Mouse (Mus musculus) small intestine, adult 2 months (tissue): ENCODE data around the gene E130308A19Rik. TPM values are rescaled to one million over a fixed set of nuclear protein-coding genes. Genes with fewer than 3 reads are reported as not detected.

Experiments used
- H3K27ac ChIP-seq: fragments of 200-500 bp; 2 replicates; pipeline ENCODE4 v1.5.1; 2012; ENCODE audit warnings: low read depth, low read length, control low read depth, inconsistent platforms; ENCODE audit not compliant: insufficient read depth
- H3K27me3 ChIP-seq: fragments of 200-500 bp; 2 replicates; pipeline ENCODE4 v1.6.1; 2012; ENCODE audit warnings: mild to moderate bottlenecking, moderate library complexity, low read length, inconsistent platforms; ENCODE audit not compliant: control insufficient read depth, insufficient read depth
- H3K36me3 ChIP-seq: fragments of 200-500 bp; 2 replicates; pipeline ENCODE4 v1.6.1; 2012; ENCODE audit warnings: mild to moderate bottlenecking, low read length, control low read depth, inconsistent platforms; ENCODE audit not compliant: control insufficient read depth, insufficient read depth
- H3K4me1 ChIP-seq: fragments of 200-500 bp; 2 replicates; pipeline ENCODE4 v1.6.1; 2012; ENCODE audit warnings: low read length, inconsistent platforms, mixed read lengths; ENCODE audit not compliant: control insufficient read depth, insufficient read depth, insufficient read length
- H3K4me3 ChIP-seq: fragments of 200-500 bp; 2 replicates; pipeline ENCODE4 v1.5.1; 2012; ENCODE audit warnings: low read depth, mild to moderate bottlenecking, control low read depth, inconsistent platforms, low read length, moderate library complexity
- CTCF ChIP-seq: fragments of 200-500 bp; IDR thresholded peaks from 2 replicates; pipeline ENCODE4 v1.5.1; 2012; ENCODE audit warnings: low read depth, mild to moderate bottlenecking, control low read depth, inconsistent platforms, low read length, moderate library complexity, mixed read lengths; ENCODE audit not compliant: insufficient replicate concordance, insufficient read length; ENCODE audit errors: extremely low read depth
- POLR2A ChIP-seq: fragments of 200-500 bp; IDR thresholded peaks from 2 replicates; pipeline ENCODE4 v1.6.1; 2012; ENCODE audit warnings: low read depth, mild to moderate bottlenecking, control low read depth, inconsistent platforms, low read length, moderate library complexity
- WGBS: fragments of 180-500 bp; shearing (Covaris S2); methylation state at CpG from one replicate; pipeline ENCODE4 v1.1.7; 2018; 5-methylcytosine and 5-hydroxymethylcytosine counted together
- polyA plus RNA-seq: library from polyadenylated mRNA; depleted of rRNA; stranded (reverse); fragments of >200 nt; gene quantifications from 2 replicates; pipeline ENCODE4 v1.2.3, GENCODE M21; 2012; rRNA removed

E130308A19Rik gene
- polyA plus RNA-seq, 1 experiment = 4.3 TPM

DNA sequence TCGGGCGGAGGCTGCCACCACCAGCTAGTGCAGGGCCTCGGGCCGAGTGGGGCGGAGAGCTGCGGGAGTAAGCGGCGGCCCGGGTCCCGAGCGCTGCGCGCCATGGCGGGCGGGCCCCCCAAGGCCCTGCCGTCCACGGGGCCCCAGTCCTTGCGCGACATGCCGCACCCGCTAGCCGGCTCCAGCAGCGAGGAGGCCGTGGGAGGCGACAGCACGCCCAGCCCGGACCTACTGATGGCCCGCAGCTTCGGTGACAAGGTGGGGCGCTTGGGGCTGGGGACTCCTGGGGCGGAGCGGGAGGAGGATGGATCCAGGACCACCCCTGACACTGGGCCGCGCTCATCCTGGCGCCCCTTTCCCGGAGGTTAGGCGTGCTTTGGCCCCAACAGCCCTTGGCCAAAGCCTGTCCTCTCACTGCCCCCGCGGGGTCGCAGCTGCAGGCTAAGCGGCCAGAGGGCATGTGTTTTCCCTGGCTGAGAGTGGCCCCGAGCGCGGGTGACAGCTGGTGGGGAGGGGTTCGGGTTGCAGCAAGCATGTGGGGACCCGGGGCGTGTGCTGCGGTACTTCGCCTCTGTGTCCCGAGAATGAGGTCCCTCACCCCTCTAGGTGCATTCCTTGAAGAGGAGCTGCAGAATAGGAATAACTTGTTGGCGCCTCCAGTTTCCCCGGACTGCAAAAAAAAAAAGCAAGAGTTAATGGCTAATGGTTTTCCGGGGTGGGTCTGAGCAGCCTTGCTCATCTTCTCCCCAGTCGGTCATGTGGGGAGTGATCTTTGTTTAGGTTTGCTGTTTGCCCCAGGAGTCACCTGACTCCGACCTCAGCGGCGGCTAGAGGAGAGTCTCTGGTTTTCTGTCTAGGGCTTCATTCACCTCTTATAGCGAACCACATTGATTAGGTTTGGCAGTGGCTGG lies 180.2 kb downstream of the E130308A19Rik start:
- H3K27me3 ChIP-seq = no peaks in the 10 kb centered on the region
- no peak overlapping the region; the same call in none of the 2 replicates for H3K27ac ChIP-seq
- 1% methylated on average over 58 of the region's 58 CpGs for WGBS
- H3K4me1 ChIP-seq = 0 out of 2 replicates have a peak, but pooled peaks cover 2% of the 10 kb centered on the region
- TF ChIP-seq POLR2A = no peak
- no peak for TF ChIP-seq CTCF
- no peaks in the 10 kb centered on the region for H3K36me3 ChIP-seq
- H3K4me3 ChIP-seq = peak overlapping the region; percentile 93

DNA sequence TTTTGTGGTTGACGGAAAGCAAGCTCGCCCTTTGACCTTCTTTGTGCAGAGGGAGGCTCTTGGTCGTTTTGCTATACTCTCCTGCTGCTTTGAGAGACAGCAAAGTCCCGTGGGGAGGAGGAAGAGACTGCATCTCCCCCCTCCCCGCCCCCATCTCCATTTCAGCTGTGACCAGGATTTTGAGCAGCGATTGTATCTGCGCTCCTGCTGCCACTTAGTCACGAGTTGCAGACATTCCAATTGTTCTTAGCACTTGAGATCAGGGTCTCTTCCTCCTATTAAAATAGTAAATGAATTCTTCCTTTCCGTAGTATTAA lies 180.8 kb downstream of the E130308A19Rik start:
- WGBS = 20% methylated on average over 9 of the region's 9 CpGs
- TF ChIP-seq CTCF = no peak
- TF ChIP-seq POLR2A = no peak
- H3K27me3 ChIP-seq = no peaks in the 10 kb centered on the region
- peak overlapping the region; percentile 93 for H3K4me3 ChIP-seq
- no peak overlapping the region for H3K27ac ChIP-seq
- H3K36me3 ChIP-seq = no peaks in the 10 kb centered on the region
- H3K4me1 ChIP-seq = 0 out of 2 replicates have a peak, but pooled peaks cover 2% of the 10 kb centered on the region

DNA sequence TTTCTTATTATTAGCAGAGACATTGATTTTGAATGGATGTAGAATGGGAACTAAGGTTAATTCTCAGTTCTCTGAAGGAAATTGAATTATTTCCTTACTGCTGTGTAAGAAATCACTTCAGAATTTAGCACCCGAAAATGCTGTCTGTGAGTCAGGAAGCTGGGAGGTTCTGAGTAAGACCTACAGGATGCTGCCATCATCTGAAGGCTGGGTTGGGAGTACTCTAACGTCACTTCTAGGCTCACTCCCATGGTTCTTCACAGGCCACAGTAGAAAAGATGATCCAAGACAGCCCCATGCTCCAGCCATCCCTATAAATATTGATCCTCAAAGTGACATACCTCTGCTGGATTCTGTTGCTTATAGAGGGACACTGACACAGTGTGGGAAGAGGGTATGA lies 181.5 kb downstream of the E130308A19Rik start:
- 0 out of 2 replicates have a peak, but pooled peaks cover 2% of the 10 kb centered on the region for H3K4me1 ChIP-seq
- H3K27me3 ChIP-seq = no peaks in the 10 kb centered on the region
- no peak overlapping the region for H3K27ac ChIP-seq
- no peak overlapping the region for H3K4me3 ChIP-seq
- TF ChIP-seq POLR2A (no peak), CTCF (no peak)
- no peaks in the 10 kb centered on the region for H3K36me3 ChIP-seq
- 87% methylated on average over 2 of the region's 2 CpGs for WGBS

DNA sequence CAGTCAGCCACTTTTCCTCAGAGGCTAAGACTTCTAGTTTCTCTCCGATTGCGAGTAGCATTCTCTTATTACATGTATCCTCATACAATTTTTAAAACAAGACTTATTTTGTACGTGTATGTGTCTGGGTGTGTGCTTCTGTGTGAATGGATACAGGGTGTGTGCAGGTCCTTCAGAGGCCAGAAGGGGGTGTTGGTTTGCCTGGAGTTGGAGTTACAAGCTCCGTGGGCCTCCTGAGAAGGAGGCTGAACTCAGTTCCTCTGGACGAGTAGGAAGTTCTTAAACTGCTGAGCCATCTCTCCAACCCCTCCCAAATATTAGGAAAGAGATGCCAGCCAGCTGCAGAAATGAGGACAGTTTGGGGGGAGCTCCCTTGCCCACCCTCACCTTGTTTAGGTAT lies 182.4 kb downstream of the E130308A19Rik start:
- Histone ChIP-seq H3K4me3 (no peak overlapping the region), H3K27ac (no peak overlapping the region), H3K36me3 (no peaks in the 10 kb centered on the region), H3K27me3 (no peaks in the 10 kb centered on the region), H3K4me1 (0 out of 2 replicates have a peak, but pooled peaks cover 2% of the 10 kb centered on the region)
- 83% methylated on average over 5 of the region's 5 CpGs for WGBS
- no peak for TF ChIP-seq POLR2A
- TF ChIP-seq CTCF = no peak

Other genes starting within 250 kb of the E130308A19Rik start
- gene Susd1, start 187.6 kb upstream of the E130308A19Rik start, polyA plus RNA-seq = 0.37 and 1.6 TPM in 2 replicates
- gene Ptbp3, start 76.8 kb upstream of the E130308A19Rik start, polyA plus RNA-seq = 20.1 and 45.8 TPM in 2 replicates
- gene Hsdl2, start 44.6 kb upstream of the E130308A19Rik start, polyA plus RNA-seq = 2.5 and 3.8 TPM in 2 replicates
- gene Inip, start 175.4 kb downstream of the E130308A19Rik start, polyA plus RNA-seq = 1.8 and 4.1 TPM in 2 replicates
- 0.74 and 0.75 TPM in 2 replicates for gene Snx30, start 179.6 kb downstream of the E130308A19Rik start, polyA plus RNA-seq